Mouse (Mus musculus): ENCODE measurements around the gene Pcna. TPM values are rescaled to one million over a fixed set of nuclear protein-coding genes. Genes with fewer than 3 reads are reported as not detected.
"Not testable (repeated sequence)": the region's sequence is repeated elsewhere in the genome, so short reads cannot be mapped to it uniquely, and the experiment has no call there.

Gene Pcna
- 100 to 1,000 TPM; 185 to 199 TPM for polyA plus RNA-seq (2017; shearing (Covaris generic))

- ATAC-seq = peak; percentile 90
Observed at GRCm38 (mm10) chr2:132252542-132253528, at the start of gene Pcna. Pcna (minus strand) TSS chr2:132253314.

DNA sequence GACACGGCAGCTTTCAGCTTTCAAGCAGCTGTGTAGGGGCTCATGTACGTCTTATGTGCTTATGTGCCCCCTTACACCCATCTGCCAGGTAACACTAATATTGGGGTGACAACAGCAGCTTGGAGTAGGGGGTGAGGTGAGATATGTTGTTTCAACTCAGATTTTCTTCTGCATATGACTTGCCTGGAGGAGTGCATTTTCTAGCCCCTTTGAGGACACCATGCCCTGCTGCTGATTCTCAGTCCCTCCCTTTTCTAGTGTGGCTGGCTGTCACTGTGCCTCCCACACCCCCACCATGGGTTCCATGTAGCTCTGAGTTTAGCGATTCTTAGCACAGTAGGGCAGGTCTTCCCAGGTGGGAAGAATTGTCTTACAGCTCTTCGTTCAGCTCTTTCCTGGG, 48.3 kb upstream of the Pcna start:
- ATAC-seq = no peak

DNA sequence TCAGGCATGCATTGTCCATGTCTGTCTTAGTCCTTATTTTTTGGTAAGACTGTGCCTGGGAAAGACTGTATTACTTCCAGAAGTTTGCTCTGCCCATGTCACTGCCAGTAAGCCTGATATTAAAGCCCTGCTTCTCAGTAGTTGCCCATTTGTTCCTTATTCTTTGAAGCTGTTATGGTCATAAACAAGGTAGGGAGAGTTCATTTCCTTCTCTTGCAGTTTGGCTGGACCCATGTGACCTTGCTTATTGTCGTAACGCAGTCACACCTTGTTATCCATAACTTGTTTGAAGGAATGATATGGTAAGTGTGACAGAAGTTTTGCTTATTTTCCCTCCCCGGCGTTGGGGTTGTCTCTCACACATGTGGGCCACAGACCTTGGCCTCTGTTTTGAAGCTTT, 45.1 kb upstream of the Pcna start:
- ATAC-seq = no peak

DNA sequence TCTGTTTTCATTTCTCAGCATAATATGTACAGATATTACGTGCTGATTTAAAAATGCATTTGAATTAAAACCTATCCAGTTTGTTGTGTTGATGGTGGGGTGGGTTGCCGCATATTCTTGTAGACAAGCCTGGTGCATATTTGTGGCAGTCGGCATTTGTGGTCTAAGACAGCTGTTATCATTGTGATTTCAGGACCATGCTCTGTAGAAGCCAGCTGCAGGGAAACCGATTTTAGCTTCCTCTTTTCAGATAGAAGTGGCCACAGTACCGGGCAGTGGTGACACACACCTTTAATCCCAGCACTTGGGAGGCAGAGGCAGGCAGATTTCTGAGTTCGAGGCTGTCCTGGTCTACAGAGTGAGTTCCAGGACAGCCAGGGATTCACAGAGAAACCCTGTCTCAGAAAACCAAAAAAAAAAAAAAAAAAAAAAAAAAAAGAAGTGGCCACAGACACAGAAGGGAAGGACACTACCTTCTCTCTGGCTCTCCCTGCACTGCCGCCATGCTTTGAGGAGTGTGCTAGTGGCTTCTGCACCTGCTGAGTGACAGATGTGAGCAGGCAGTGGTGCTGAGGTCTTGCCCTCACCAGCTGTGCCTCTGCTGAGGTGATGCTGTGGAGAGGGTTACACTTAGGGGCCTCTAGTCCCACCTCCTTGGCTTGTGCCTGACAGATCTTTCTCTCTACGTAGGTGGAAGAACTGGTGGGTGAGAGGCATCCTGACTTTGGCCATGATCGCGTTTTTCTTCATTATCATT, 40.8 kb upstream of the Pcna start:
- no peak for ATAC-seq

GRCm38 (mm10) chr2:132292083-132292482, 39.0 kb upstream of the Pcna start:
- peak; percentile 66 for ATAC-seq

DNA sequence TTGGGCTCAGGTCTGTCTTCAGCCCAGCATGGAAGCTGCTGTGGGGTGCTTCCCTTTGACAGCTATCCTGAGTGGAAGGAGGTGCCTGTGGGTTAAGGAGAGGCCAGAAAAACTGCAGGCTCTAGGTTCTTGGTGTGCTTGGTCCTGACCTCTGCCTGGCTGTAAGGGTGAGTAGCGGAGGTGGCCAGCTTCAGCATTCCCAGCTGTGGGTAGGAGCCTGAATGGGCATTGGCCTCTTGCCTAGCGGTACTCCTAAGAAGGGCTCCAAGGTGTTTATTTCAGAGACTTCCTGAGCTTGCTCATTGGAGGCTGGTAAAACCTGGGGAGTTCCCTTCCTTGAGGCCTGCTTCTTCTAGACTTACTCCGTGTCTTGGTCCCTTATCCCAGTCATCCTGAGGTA, 38.2 kb upstream of the Pcna start:
- no peak for ATAC-seq

DNA sequence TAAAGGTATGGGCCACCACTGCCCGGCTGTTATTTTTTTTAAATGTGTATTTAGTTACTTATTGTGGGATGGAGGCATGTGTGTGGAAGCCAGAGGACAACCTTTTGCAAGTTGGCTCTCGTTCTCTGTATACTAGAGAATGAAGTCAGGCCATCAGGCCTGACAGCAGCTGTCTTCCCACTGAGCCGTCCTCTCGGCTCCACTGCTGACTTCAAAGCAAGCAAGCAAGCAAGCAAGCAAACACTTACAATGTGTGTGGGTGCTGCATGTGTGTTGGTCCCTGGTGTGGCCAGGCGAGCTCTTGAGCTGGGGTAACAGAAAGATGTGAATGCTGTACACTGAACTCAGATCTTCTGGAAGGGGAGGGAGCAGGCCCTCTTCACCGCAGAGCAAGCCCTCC, 37.7 kb upstream of the Pcna start:
- ATAC-seq = no peak

DNA sequence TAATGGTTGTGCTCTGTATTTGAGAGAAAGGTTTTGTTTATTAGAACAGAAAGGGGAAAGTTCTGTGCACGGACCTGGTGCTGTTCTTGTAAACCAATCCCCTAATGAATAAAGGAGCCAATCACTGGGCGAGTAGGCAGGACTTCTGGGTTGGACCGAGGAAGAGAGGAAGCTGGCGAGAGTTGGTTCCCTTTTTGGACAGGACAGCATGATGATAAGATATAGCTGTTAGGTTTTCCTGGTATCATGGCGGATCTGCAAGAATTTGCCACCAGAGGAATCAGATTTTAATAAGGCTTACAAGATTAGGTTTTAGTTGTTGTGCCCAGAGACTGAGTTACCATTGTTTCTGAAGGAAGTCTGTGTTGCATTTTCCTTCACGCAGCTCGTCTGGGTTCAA, 36.1 kb upstream of the Pcna start:
- ATAC-seq = not testable (repeated sequence)

DNA sequence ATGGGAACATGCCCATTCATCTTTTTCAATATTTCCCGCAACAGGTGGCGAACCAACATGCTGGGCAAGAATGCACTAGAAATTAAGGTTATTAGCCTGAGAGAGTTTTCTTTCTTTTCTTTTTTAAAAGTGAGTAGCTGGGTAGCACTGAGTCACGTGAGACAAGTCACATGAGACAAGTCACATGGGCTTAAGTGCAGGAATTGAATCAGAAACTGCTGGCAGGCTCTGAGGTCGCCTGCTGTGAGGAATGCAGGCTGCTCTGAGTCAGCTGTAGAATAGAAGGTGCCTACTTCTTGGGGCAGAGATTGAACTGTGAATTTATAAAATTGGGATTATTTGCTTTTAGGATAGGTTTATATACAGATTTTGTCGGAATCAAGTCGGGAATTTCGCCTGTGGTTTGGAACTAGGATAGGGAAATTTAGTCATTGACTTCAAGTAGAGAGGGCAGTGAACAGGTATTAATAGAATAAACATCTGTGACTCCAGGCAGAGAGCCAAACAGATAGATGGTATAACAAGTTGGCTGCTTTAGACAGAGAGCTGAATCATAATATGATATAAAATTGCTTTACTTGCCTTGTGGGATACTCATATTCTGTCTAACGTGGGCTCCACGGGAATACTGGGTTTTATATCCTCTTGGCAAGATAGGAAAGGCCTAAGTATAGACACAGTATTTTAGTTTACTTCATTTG, 33.4 kb upstream of the Pcna start:
- no peak for ATAC-seq

DNA sequence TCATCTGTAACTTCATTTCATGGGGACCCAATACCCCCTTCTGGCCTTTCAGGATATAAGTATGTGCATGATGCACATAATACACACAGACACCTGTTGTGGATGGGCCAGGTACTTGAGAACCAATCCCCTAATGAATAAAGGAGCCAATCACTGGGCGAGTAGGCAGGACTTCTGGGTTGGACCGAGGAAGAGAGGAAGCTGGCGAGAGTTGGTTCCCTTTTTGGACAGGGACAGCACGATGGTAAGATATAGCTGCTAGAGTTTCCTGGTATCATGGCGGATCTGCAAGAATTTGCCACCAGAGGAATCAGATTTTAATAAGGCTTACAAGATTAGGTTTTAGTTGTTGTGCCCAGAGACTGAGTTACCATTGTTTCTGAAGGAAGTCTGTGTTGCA, 32.6 kb upstream of the Pcna start:
- ATAC-seq = not testable (repeated sequence)

GRCm38 (mm10) chr2:132284492-132285139, 31.5 kb upstream of the Pcna start:
- no peak for ATAC-seq

- ATAC-seq = no peak
Observed at GRCm38 (mm10) chr2:132283236-132284070, 30.3 kb upstream of the Pcna start.

- peak; percentile 7 for ATAC-seq
Observed at GRCm38 (mm10) chr2:132282453-132283174, 29.5 kb upstream of the Pcna start.

GRCm38 (mm10) chr2:132281560-132282452, 28.7 kb upstream of the Pcna start:
- peak; percentile 65 for ATAC-seq

DNA sequence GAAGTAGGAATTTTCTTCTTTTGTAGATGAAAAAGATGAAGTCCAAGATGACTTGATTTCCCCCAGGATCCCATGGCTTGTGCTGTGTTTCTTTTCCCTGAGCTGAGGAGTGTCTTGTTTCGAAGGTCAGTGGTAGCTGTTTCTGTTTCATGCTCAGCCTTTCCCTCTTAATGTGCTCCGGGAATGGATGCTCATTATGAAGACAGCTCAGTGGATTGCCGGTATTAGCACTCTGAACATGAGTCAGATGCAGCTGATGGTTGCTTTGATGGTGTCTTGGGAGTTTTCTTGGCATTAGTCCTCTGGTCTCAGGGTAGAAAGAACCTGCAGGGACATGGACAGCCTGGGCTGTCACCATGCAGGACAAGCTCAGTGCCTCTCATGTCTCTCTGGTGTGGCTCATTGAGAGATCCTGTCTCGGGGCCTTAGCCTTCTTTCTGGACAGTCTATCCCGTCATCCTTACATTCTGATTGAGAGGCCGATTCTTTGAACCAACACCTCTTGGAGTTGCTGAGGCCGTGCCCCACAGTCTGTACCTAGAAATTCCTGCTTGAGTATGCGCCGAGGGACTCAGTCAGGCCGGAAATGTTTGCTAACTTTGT, 27.5 kb upstream of the Pcna start:
- no peak for ATAC-seq

DNA sequence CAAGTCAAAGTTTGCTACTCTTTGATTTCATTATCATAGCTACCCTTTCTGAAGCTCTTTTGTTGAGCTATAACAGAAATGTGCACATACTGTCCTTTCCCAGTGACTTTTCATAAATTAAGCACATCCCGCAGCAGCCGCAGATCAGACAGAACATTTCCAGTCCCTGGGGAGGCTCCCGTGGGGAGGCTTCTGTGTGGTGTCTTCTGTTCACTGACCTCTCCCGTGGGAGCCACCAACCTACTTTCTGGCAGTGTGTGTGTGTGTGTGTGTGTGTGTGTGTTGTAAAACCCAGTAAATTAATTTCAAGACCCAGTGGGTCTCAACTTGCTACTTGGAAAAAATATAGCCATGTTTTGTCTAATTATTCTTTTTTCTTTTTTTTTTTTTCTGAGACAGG, 26.9 kb upstream of the Pcna start:
- no peak for ATAC-seq

GRCm38 (mm10) chr2:132279336-132279882, 26.3 kb upstream of the Pcna start:
- ATAC-seq = peak; percentile 33

GRCm38 (mm10) chr2:132278273-132278853, 25.2 kb upstream of the Pcna start:
- ATAC-seq = no peak

- no peak for ATAC-seq
Observed at GRCm38 (mm10) chr2:132276249-132276648, 23.1 kb upstream of the Pcna start.

Measured in activated CD4-positive, CD25-positive, alpha-beta regulatory T cell, adult 4 months (primary cell).